Mouse (Mus musculus): ENCODE data around the gene Gm5269. TPM values are rescaled to one million over a fixed set of nuclear protein-coding genes. Genes with fewer than 3 reads are reported as not detected.

The Gm5269 gene
- total and polyA plus RNA-seq, 3 experiments, result 2.2 TPM; not detected in 2

DNA sequence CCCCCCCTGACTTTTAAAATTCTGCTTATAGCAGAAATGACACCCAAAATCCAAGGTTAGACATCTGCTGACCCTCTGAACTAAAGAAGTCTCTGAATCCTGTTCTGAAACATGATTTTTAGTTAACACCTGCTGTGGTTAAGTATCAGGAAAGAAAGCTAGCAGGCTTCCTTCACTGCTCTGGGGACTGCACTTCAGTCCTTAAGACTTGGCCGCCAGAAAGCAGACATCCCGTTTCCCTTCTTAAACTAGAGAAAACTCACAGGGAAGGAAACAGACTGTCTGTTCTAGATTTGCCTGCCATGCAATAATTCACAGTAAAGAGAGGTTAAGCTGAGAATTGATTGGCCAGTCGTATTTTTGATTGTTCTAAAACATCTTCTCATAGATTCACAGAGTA, 26.1 kb upstream of the Gm5269 start:
- Histone ChIP-seq H3K4me1 (ENCODE audit: control insufficient read depth in 1 of 2, insufficient read depth in 2 of 2) (peaks cover 0 to 4% of the 10 kb centered on the region in 2 experiments; a peak in 1 of 4 replicates), H3K27ac (ENCODE audit: insufficient read depth, low read depth) (no peak overlapping the region), H3K9me3 (replicated peaks; ENCODE audit: low read length) (no peaks in the 10 kb centered on the region), H3K79me2 (replicated peaks; ENCODE audit: control insufficient read depth, extremely low read depth, insufficient read depth, poor library complexity, severe bottlenecking) (no peaks in the 10 kb centered on the region), H3K27me3 (replicated peaks) (no peaks in the 10 kb centered on the region), H3K9ac (ENCODE audit: insufficient read depth, low read depth) (no peak overlapping the region), H3K4me3 (replicated peaks in 1 of 3; ENCODE audit: low read depth in 2 of 3, low read length in 2 of 3, poor library complexity in 1 of 3) (no peak overlapping the region), H3K4me2 (ENCODE audit: insufficient read depth, low read depth, poor library complexity, severe bottlenecking) (no peak overlapping the region), H3K36me3 (replicated peaks in 1 of 2; ENCODE audit: control insufficient read depth in 1 of 2, insufficient read depth in 1 of 2, low read length in 1 of 2) (no peaks in the 10 kb centered on the region)
- dilution Hi-C loops (cut with MboI; ENCODE audit: extremely low pct_ligation_motif_present, extremely low pct_unique_long_range_greater_than_20kb, low sequenced_read_pairs) (no loop called here), in situ Hi-C loops (cut with MboI; ENCODE audit: low pct_ligation_motif_present, low pct_unique_long_range_greater_than_20kb, low sequenced_read_pairs) (no loop called here)
- TF ChIP-seq USF1 (IDR thresholded peaks at IDR 0.05; ENCODE audit: low read depth, low read length) (no peak), ZNF384 (IDR thresholded peaks at IDR 0.05; ENCODE audit: low read depth, low read length) (no peak), RCOR1 (conservative IDR thresholded peaks at IDR 0.05; ENCODE audit: low read depth, low read length) (no peak), NRF1 (IDR thresholded peaks at IDR 0.05; ENCODE audit: low read depth, low read length) (no peak), NELFE (IDR thresholded peaks at IDR 0.05; ENCODE audit: low read depth, low read length) (no peak), ZMIZ1 (IDR thresholded peaks at IDR 0.05; ENCODE audit: low read depth, low read length) (no peak), IRF4 (IDR thresholded peaks at IDR 0.05; ENCODE audit: low read depth, low read length) (no peak), TBP (conservative IDR thresholded peaks at IDR 0.05; ENCODE audit: low read depth, low read length) (no peak), ETS1 (conservative IDR thresholded peaks at IDR 0.05; ENCODE audit: low read depth, low read length) (no peak), CTCF (conservative IDR thresholded peaks at IDR 0.05 in 1 of 2, IDR thresholded peaks at IDR 0.05 in 1 of 2; ENCODE audit: low read depth in 2 of 2, low read length in 2 of 2) (no peak), GABPA (IDR thresholded peaks at IDR 0.05; ENCODE audit: insufficient replicate concordance, low read depth, low read length) (no peak), MAFK (IDR thresholded peaks at IDR 0.05; ENCODE audit: insufficient replicate concordance, low read length) (no peak), ZC3H11A (IDR thresholded peaks at IDR 0.05; ENCODE audit: low read depth, low read length) (no peak), HCFC1 (IDR thresholded peaks at IDR 0.05; ENCODE audit: low read depth, low read length) (no peak), UBTF (IDR thresholded peaks at IDR 0.05; ENCODE audit: low read depth, low read length) (no peak)
- no peak for DNase-seq (ENCODE audit: extremely low read depth)

GRCm38 (mm10) chr1:45914236-45914635, 24.2 kb upstream of the Gm5269 start:
- H3K4me3 ChIP-seq (replicated peaks in 1 of 3; ENCODE audit: low read depth in 2 of 3, low read length in 2 of 3, poor library complexity in 1 of 3), result no peak overlapping the region
- peaks cover 0 to 4% of the 10 kb centered on the region in 2 experiments; a peak in 1 of 4 replicates for H3K4me1 ChIP-seq (ENCODE audit: control insufficient read depth in 1 of 2, insufficient read depth in 2 of 2)
- no peaks in the 10 kb centered on the region for H3K9me3 ChIP-seq (replicated peaks; ENCODE audit: low read length)
- dilution Hi-C loops (cut with MboI; ENCODE audit: extremely low pct_ligation_motif_present, extremely low pct_unique_long_range_greater_than_20kb, low sequenced_read_pairs), result no loop called here
- no peak overlapping the region for H3K9ac ChIP-seq (ENCODE audit: insufficient read depth, low read depth)
- H3K79me2 ChIP-seq (replicated peaks; ENCODE audit: control insufficient read depth, extremely low read depth, insufficient read depth, poor library complexity, severe bottlenecking), result no peaks in the 10 kb centered on the region
- H3K27ac ChIP-seq (ENCODE audit: insufficient read depth, low read depth), result no peak overlapping the region
- H3K4me2 ChIP-seq (ENCODE audit: insufficient read depth, low read depth, poor library complexity, severe bottlenecking), result no peak overlapping the region
- no peaks in the 10 kb centered on the region for H3K27me3 ChIP-seq (replicated peaks)
- in situ Hi-C loops (cut with MboI; ENCODE audit: low pct_ligation_motif_present, low pct_unique_long_range_greater_than_20kb, low sequenced_read_pairs), result no loop called here
- TF ChIP-seq KAT2A (IDR thresholded peaks at IDR 0.05; ENCODE audit: insufficient replicate concordance, low read length) (no peak), SMC3 (IDR thresholded peaks at IDR 0.05; ENCODE audit: low read depth, low read length) (no peak)
- DNase-seq (ENCODE audit: extremely low read depth), result no peak
- no peaks in the 10 kb centered on the region for H3K36me3 ChIP-seq (replicated peaks in 1 of 2; ENCODE audit: control insufficient read depth in 1 of 2, insufficient read depth in 1 of 2, low read length in 1 of 2)

Measured in CH12.LX (cell line).